Mouse (Mus musculus) MEL (cell line): ENCODE measurements around the gene Fasn. TPM values are rescaled to one million over a fixed set of nuclear protein-coding genes. Genes with fewer than 3 reads are reported as not detected.
"Not testable (repeated sequence)": the region's sequence is repeated elsewhere in the genome, so short reads cannot be mapped to it uniquely, and the experiment has no call there.

Source experiments
- DNase-seq: peaks from one replicate; pipeline ENCODE4 v3.0.0; 2011; ENCODE audit warnings: low read depth, low spot score
- H3K27ac ChIP-seq: 2 replicates; pipeline ENCODE4 v1.5.1; 2012; ENCODE audit warnings: low read depth, mild to moderate bottlenecking, control low read depth, low read length, moderate library complexity; ENCODE audit not compliant: control insufficient read depth
- H3K27me3 ChIP-seq, 2 experiments: fragments of 150-350 bp in 1 of 2; sonication (generic) in 1 of 2; 2 replicates each; pipeline ENCODE4 v1.6.1; 2012; ENCODE audit warnings: low read length in 2 of 2, mild to moderate bottlenecking in 2 of 2, improper control_type of control experiment in 1 of 2, moderate library complexity in 1 of 2; ENCODE audit not compliant: insufficient read depth in 2 of 2, control insufficient read depth in 1 of 2
- H3K36me3 ChIP-seq, 2 experiments: 2 replicates each; pipeline ENCODE4 v1.6.1; 2012 to 2014; ENCODE audit warnings: low read length in 2 of 2, improper control_type of control experiment in 1 of 2, inconsistent platforms in 1 of 2, mild to moderate bottlenecking in 1 of 2; ENCODE audit not compliant: insufficient read depth in 2 of 2, control insufficient read depth in 1 of 2
- H3K4me1 ChIP-seq, 2 experiments: fragments of 150-350 bp in 1 of 2; sonication (generic) in 1 of 2; 2 replicates each; pipeline ENCODE4 v1.6.1; 2012; ENCODE audit warnings: low read length in 2 of 2, improper control_type of control experiment in 1 of 2, mild to moderate bottlenecking in 1 of 2; ENCODE audit not compliant: insufficient read depth in 2 of 2, control insufficient read depth in 1 of 2
- H3K4me3 ChIP-seq, 2 experiments: fragments of 150-350 bp in 1 of 2; sonication (generic) in 1 of 2; 2 replicates each; pipeline ENCODE4 v1.5.1; 2012; ENCODE audit warnings: low read depth in 2 of 2, low read length in 2 of 2, mild to moderate bottlenecking in 2 of 2, moderate library complexity in 2 of 2, control low read depth in 1 of 2, improper control_type of control experiment in 1 of 2; ENCODE audit not compliant: control insufficient read depth in 1 of 2, insufficient read depth in 1 of 2
- H3K79me2 ChIP-seq: 2 replicates; pipeline ENCODE4 v1.6.1; 2012; ENCODE audit warnings: mild to moderate bottlenecking, low read length, moderate library complexity; ENCODE audit not compliant: control insufficient read depth, poor library complexity, insufficient read depth
- H3K9ac ChIP-seq: 2 replicates; pipeline ENCODE4 v1.6.1; 2012; ENCODE audit warnings: low read depth, mild to moderate bottlenecking, control low read depth, low read length, moderate library complexity; ENCODE audit not compliant: control insufficient read depth, poor library complexity, severe bottlenecking
- H3K9me3 ChIP-seq: fragments of 150-350 bp; sonication (generic); replicated peaks from 2 replicates; pipeline ENCODE4 v1.6.1; 2012; ENCODE audit warnings: mild to moderate bottlenecking, low read length, improper control_type of control experiment, moderate library complexity; ENCODE audit not compliant: insufficient read depth
- BHLHE40 ChIP-seq: IDR thresholded peaks from 2 replicates; pipeline ENCODE4 v1.6.1; 2012; ENCODE audit warnings: low read depth, mild to moderate bottlenecking, inconsistent platforms, low read length, improper control_type of control experiment, borderline replicate concordance
- E2F4 ChIP-seq: IDR thresholded peaks from 2 replicates; pipeline ENCODE4 v1.6.1; 2011; ENCODE audit warnings: low read depth, low read length, improper control_type of control experiment, borderline replicate concordance
- ELF1 ChIP-seq: IDR thresholded peaks from 2 replicates; pipeline ENCODE4 v1.6.1; 2014; ENCODE audit warnings: low read depth, mild to moderate bottlenecking, inconsistent platforms, low read length, improper control_type of control experiment, moderate library complexity
- EP300 ChIP-seq, 2 experiments: IDR thresholded peaks; 2 replicates each; pipeline ENCODE4 v1.6.1; 2011; ENCODE audit warnings: improper control_type of control experiment in 2 of 2, low read length in 2 of 2, low read depth in 1 of 2, mild to moderate bottlenecking in 1 of 2
- HCFC1 ChIP-seq: IDR thresholded peaks from 2 replicates; pipeline ENCODE4 v1.6.1; 2012; ENCODE audit warnings: low read depth, mild to moderate bottlenecking, inconsistent platforms, low read length, improper control_type of control experiment, moderate library complexity
- JUND ChIP-seq: IDR thresholded peaks from 2 replicates; pipeline ENCODE4 v1.6.1; 2011; ENCODE audit warnings: low read depth, mild to moderate bottlenecking, improper control_type of control experiment, low read length
- KAT2A ChIP-seq: conservative IDR thresholded peaks from 2 replicates; pipeline ENCODE4 v1.6.1; 2012; ENCODE audit warnings: low read depth, low read length, improper control_type of control experiment, inconsistent platforms
- MAFK ChIP-seq: IDR thresholded peaks from 2 replicates; pipeline ENCODE4 v1.6.1; 2011; ENCODE audit warnings: low read depth, mild to moderate bottlenecking, low read length, improper control_type of control experiment, borderline replicate concordance
- MAZ ChIP-seq: IDR thresholded peaks from 2 replicates; pipeline ENCODE4 v1.6.1; 2012; ENCODE audit warnings: low read depth, mild to moderate bottlenecking, inconsistent platforms, low read length, improper control_type of control experiment
- MEF2A ChIP-seq: IDR thresholded peaks from 2 replicates; pipeline ENCODE4 v1.6.1; 2014; ENCODE audit warnings: low read depth, mild to moderate bottlenecking, inconsistent platforms, low read length, improper control_type of control experiment; ENCODE audit not compliant: poor library complexity, insufficient replicate concordance, severe bottlenecking; ENCODE audit errors: extremely low read depth
- MYB ChIP-seq: IDR thresholded peaks from 2 replicates; pipeline ENCODE4 v1.6.1; 2011; ENCODE audit warnings: mild to moderate bottlenecking, low read depth, low read length, improper control_type of control experiment
- MYC ChIP-seq: IDR thresholded peaks from 2 replicates; pipeline ENCODE4 v1.6.1; 2011; ENCODE audit warnings: low read depth, mild to moderate bottlenecking, low read length, improper control_type of control experiment, moderate library complexity
- NELFE ChIP-seq: IDR thresholded peaks from 2 replicates; pipeline ENCODE4 v1.6.1; 2011; ENCODE audit warnings: low read depth, low read length, improper control_type of control experiment
- NRF1 ChIP-seq: IDR thresholded peaks from 2 replicates; pipeline ENCODE4 v1.6.1; 2014; ENCODE audit warnings: low read depth, mild to moderate bottlenecking, inconsistent platforms, low read length, improper control_type of control experiment, moderate library complexity; ENCODE audit not compliant: poor library complexity, insufficient read depth, severe bottlenecking
- POLR2AphosphoS5 ChIP-seq: IDR thresholded peaks from 2 replicates; pipeline ENCODE4 v1.6.1; 2012; ENCODE audit warnings: low read depth, borderline replicate concordance, mild to moderate bottlenecking, inconsistent platforms, low read length, moderate library complexity, mixed read lengths
- RAD21 ChIP-seq: IDR thresholded peaks from 2 replicates; pipeline ENCODE4 v1.6.1; 2011; ENCODE audit warnings: mild to moderate bottlenecking, low read depth, low read length, improper control_type of control experiment
- SMC3 ChIP-seq: IDR thresholded peaks from 2 replicates; pipeline ENCODE4 v1.6.1; 2011; ENCODE audit warnings: low read depth, low read length, improper control_type of control experiment
- TBP ChIP-seq: IDR thresholded peaks from 2 replicates; pipeline ENCODE4 v1.8.0; 2011; ENCODE audit warnings: low read depth, low read length, improper control_type of control experiment
- TCF12 ChIP-seq: IDR thresholded peaks from 2 replicates; pipeline ENCODE4 v1.6.1; 2014; ENCODE audit warnings: low read depth, mild to moderate bottlenecking, inconsistent platforms, low read length, improper control_type of control experiment, moderate library complexity
- ZC3H11A ChIP-seq: IDR thresholded peaks from 2 replicates; pipeline ENCODE4 v1.6.1; 2012; ENCODE audit warnings: low read depth, mild to moderate bottlenecking, inconsistent platforms, low read length, improper control_type of control experiment
- ZNF384 ChIP-seq: IDR thresholded peaks from 2 replicates; pipeline ENCODE4 v1.6.1; 2012; ENCODE audit warnings: low read depth, mild to moderate bottlenecking, inconsistent platforms, low read length, improper control_type of control experiment
- polyA plus RNA-seq, 2 experiments: library from polyadenylated mRNA; stranded (reverse) in 1 of 2; unstranded in 1 of 2; fragments of >175 nt in 1 of 2; fragments of >200 nt in 1 of 2; gene quantifications; 2 replicates each; pipeline versions ENCODE4 v1.2.1 to v1.2.4; 2012; ENCODE audit warnings: low replicate concordance in 2 of 2, low read depth in 1 of 2; ENCODE audit not compliant: insufficient read length in 2 of 2, insufficient read depth in 1 of 2, missing spikeins in 1 of 2
- total RNA-seq: library from RNA; depleted of rRNA; stranded (reverse); fragments of 300-350 nt; gene quantifications from 2 replicates; pipeline ENCODE4 v1.2.3, GENCODE M21; 2012

Fasn gene
- total and polyA plus RNA-seq, 3 experiments, result 256 to 342 (median 313) TPM

DNA sequence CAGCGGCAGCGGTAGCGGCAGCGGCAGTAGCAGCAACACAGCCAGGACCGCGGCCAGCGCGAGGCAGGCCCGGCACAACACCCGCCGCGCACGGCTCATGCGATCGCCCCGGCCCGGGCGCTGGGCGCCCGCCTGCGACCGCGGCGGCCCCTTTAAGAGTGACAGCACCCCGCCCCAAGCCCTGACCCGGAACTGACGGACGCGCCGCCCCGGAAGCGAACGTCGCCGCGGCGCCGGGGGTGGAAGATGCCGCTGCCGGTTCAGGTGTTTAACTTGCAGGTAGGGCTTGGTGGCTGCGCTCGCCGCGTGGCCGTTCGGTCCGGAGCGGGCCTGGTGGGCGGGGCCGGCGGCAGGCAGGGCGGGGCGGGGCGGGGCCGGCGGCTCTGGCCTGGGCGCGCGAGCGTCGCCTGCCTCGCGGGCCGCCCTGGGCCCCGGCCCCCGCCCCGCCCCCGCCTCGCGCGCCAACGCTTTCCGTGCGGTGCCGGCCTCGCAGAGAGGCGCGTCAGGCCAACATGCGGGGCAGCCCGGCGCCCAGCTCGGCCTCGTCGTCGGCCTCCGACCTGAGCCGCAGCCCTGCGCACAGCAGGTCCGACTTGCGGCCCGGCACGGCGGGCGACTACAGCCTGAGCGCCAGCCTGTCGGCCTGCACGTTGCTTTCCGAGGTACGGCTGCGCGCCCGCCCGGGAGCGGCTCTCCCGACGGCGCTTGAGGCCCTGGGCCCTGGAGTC is 40.1 kb downstream of the Fasn start, which contains the start of the genes Rfng and Gps1 (continued):
- TF ChIP-seq MAFK, result no peak
- no peak for TF ChIP-seq POLR2AphosphoS5
- TF ChIP-seq SMC3, result no peak
- TF ChIP-seq RAD21, result no peak
- no peak for TF ChIP-seq JUND
- TF ChIP-seq ZC3H11A, result no peak
- no peak for TF ChIP-seq E2F4
- TF ChIP-seq EP300 (IDR thresholded peaks at IDR 0.05; ENCODE audit: low read depth in 1 of 2, low read length in 2 of 2), result no peak
- no peak for TF ChIP-seq MYB
- peak; percentile 65 for TF ChIP-seq NELFE
- TF ChIP-seq KAT2A, result no peak; the same call in 1 of the 2 replicates
- TF ChIP-seq HCFC1, result peak; percentile 91
- TF ChIP-seq TCF12, result no peak; the same call in none of the 2 replicates
- TF ChIP-seq MAZ, result peak; percentile 98; the same call in 1 of the 2 replicates
- TF ChIP-seq MEF2A, result no peak
- TF ChIP-seq, all 39 proteins: peak for 9

DNA sequence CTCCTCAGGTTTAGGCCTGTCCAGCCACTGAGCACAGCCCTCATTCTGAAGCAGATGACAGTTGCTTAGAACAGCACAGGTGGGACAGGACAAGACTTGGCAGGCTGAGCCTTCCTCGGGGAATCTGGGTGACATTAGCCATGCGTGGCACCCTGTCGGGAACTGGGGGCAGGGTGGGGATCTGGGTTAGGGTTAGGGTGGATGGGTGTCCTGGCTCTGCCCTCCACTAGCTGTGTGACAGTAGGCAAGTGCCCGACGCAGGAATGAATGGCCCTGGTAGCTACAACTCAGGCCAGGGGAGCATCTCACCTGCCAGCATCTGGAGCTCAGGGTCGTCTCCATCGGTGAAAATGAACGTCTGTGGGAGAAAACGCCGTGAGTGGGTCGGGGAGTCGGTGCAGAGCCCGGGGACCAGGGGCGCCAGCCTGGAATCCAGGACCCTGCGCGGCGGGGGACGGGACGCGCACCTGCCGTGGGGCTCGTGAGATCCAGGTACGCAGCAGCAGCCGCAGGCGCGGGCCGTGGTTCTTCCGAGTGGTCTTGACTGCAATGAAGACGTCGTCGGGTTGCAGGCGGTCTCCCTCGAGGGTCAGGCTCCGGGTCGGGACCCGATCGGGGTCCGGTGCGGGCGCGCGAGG is 40.8 kb downstream of the Fasn start:
- Histone ChIP-seq H3K36me3 (peaks cover 2 to 7% of the 10 kb centered on the region in 2 experiments), H3K4me1 (peaks cover 0 to 16% of the 10 kb centered on the region in 2 experiments; a peak in 1 of 4 replicates), H3K9me3 (no peaks in the 10 kb centered on the region), H3K9ac (peak overlapping the region; percentile 87), H3K27me3 (no peaks in the 10 kb centered on the region), H3K4me3 (peak overlapping the region; percentile 79 to 95), H3K27ac (peak overlapping the region; percentile 32), H3K79me2 (peaks cover 26% of the 10 kb centered on the region)
- peak; percentile 34 for DNase-seq
- TF ChIP-seq MAFK (no peak), MEF2A (no peak), NRF1 (no peak), BHLHE40 (no peak), ELF1 (no peak), ZC3H11A (no peak), ZNF384 (no peak), MYC (no peak), TBP (no peak)

DNA sequence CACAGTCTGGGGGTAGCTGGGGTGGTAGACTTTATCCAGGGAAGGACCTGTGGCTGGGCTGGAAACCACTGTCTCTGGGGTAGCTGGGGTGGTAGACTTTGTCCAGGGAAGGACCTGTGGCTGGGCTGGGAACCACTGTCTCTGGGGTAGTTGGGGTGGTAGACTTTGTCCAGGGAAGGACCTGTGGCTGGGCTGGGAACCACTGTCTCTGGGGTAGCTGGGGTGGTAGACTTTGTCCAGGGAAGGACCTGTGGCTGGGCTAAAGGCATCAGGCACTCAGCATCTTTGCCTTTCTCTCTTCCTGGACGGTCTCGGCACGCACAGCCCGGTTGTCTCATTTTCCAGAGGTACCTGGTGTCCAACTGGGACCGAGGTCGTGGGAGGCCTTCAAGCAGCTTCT is 43.0 kb downstream of the Fasn start:
- H3K9ac ChIP-seq, DNase-seq, H3K36me3 ChIP-seq, H3K27ac ChIP-seq, H3K4me3 ChIP-seq, H3K27me3 ChIP-seq, H3K9me3 ChIP-seq: not testable (repeated sequence)
- peaks cover 0 to 16% of the 10 kb centered on the region in 2 experiments; a peak in 1 of 4 replicates for H3K4me1 ChIP-seq
- H3K79me2 ChIP-seq, result peaks cover 20% of the 10 kb centered on the region
